16 mouse cellular contexts compared by ENCODE assay signal in genomic region chr7:63970986-63971385, GRCm38 (mm10). TPM values are rescaled to one million over a fixed set of nuclear protein-coding genes. Genes with fewer than 3 reads are reported as not detected.
DNase-seq lines count a peak whose midpoint lies in the region; ATAC-seq and TF ChIP-seq lines count a peak whose summit lies in the region.
"Had no signal": no experiment of that assay in that cellular context is flagged by ENCODE, and none has a peak within 500 bp of the region (broad histone marks: within the 10 kb centered on the region; RNA-seq: fewer than 3 reads in every experiment).

No protein-coding gene starts in this region.

- no peaks in the 10 kb centered on the region for H3K9me3 ChIP-seq in hindbrain, embryonic 10.5 days
- no peaks in the 10 kb centered on the region for H3K9me3 ChIP-seq in hindbrain, embryonic 13.5 days
- H3K9me3 ChIP-seq in CH12.LX (replicated peaks; ENCODE audit: low read length): no peaks in the 10 kb centered on the region
- H3K9me3 ChIP-seq in forebrain, embryonic 16.5 days (ENCODE audit: control insufficient read depth, low read length): no peaks in the 10 kb centered on the region
- H3K9me3 ChIP-seq: intestine, embryonic 15.5 days had no signal

- WGBS in hindbrain, embryonic 10.5 days: 63% methylated on average over 4 of the region's 4 CpGs
- WGBS in hindbrain, embryonic 13.5 days: 56% methylated on average over 4 of the region's 4 CpGs
- WGBS in forebrain, embryonic 16.5 days: 59% methylated on average over 4 of the region's 4 CpGs

- no peak for TF ChIP-seq EP300 in CH12.LX (IDR thresholded peaks at IDR 0.05; ENCODE audit: low read length)

- TF ChIP-seq POLR2A in CH12.LX (IDR thresholded peaks at IDR 0.05; ENCODE audit: low read depth, low read length): no peak

- no peaks in the 10 kb centered on the region for H3K36me3 ChIP-seq in hindbrain, embryonic 10.5 days
- H3K36me3 ChIP-seq in hindbrain, embryonic 13.5 days: no peaks in the 10 kb centered on the region
- no peaks in the 10 kb centered on the region for H3K36me3 ChIP-seq in CH12.LX (replicated peaks in 1 of 2; ENCODE audit: control insufficient read depth in 1 of 2, insufficient read depth in 1 of 2, low read length in 1 of 2)
- no peaks in the 10 kb centered on the region for H3K36me3 ChIP-seq in forebrain, embryonic 16.5 days (ENCODE audit: control insufficient read depth, insufficient read depth)
- H3K36me3 ChIP-seq: intestine, embryonic 15.5 days had no signal

- H3K27ac ChIP-seq in hindbrain, embryonic 10.5 days: peak overlapping the region; percentile 67
- no peak overlapping the region for H3K27ac ChIP-seq in hindbrain, embryonic 13.5 days
- H3K27ac ChIP-seq in CH12.LX (ENCODE audit: insufficient read depth, low read depth): no peak overlapping the region
- peak overlapping the region; percentile 41; the same call in 1 of the 2 replicates for H3K27ac ChIP-seq in forebrain, embryonic 16.5 days (ENCODE audit: low read length)
- H3K27ac ChIP-seq: intestine, embryonic 15.5 days; liver, embryonic 14.5 days had no signal

- dilution Hi-C loops in CH12.LX (cut with MboI; ENCODE audit: extremely low pct_ligation_motif_present, extremely low pct_unique_long_range_greater_than_20kb, low sequenced_read_pairs): no loop called here

- no peak overlapping the region for H3K4me3 ChIP-seq in hindbrain, embryonic 10.5 days
- no peak overlapping the region for H3K4me3 ChIP-seq in hindbrain, embryonic 13.5 days
- H3K4me3 ChIP-seq in CH12.LX (replicated peaks in 1 of 3; ENCODE audit: low read depth in 2 of 3, low read length in 2 of 3, poor library complexity in 1 of 3): no peak overlapping the region
- H3K4me3 ChIP-seq in forebrain, embryonic 16.5 days (replicated peaks; ENCODE audit: low read length): no peak overlapping the region
- H3K4me3 ChIP-seq: intestine, embryonic 15.5 days had no signal

- intact Hi-C loops in gastrocnemius, postnatal 14 days (cut with DNase I; ENCODE audit: low total_unique reads): no loop called here

- in situ Hi-C loops in CH12.LX (cut with MboI; ENCODE audit: low pct_ligation_motif_present, low pct_unique_long_range_greater_than_20kb, low sequenced_read_pairs): loop anchor here (25.0 kb wide), 1 partner anchor 209 kb away; no protein-coding TSS in a partner anchor

- peaks cover 21% of the 10 kb centered on the region for H3K4me1 ChIP-seq in hindbrain, embryonic 10.5 days (replicated peaks)
- 0 out of 2 replicates have a peak, but pooled peaks cover 6% of the 10 kb centered on the region for H3K4me1 ChIP-seq in hindbrain, embryonic 13.5 days (replicated peaks)
- H3K4me1 ChIP-seq in CH12.LX (ENCODE audit: control insufficient read depth in 1 of 2, insufficient read depth in 2 of 2): peaks cover 10 to 25% of the 10 kb centered on the region in 2 experiments
- H3K4me1 ChIP-seq in forebrain, embryonic 16.5 days (replicated peaks; ENCODE audit: control insufficient read depth, insufficient read depth, low read length): peaks cover 6% of the 10 kb centered on the region
- H3K4me1 ChIP-seq: intestine, embryonic 15.5 days had no signal

- no peak for ATAC-seq in hindbrain, embryonic 13.5 days (ENCODE audit: low FRiP score)
- peak; percentile 66 for ATAC-seq in forebrain, embryonic 16.5 days
- ATAC-seq: intestine, embryonic 15.5 days had no signal

- TF ChIP-seq RAD21 in CH12.LX (IDR thresholded peaks at IDR 0.05; ENCODE audit: low read depth, low read length): no peak; the same call in 1 of the 2 replicates

- DNase-seq in hindbrain, embryonic 10.5 days (ENCODE audit: low spot score): peak; percentile 30
- peak; percentile 60 for DNase-seq in CH12.LX (ENCODE audit: extremely low read depth)
- DNase-seq in cerebellum, adult 9-10 months: peak; percentile 88
- DNase-seq in gastrocnemius, postnatal 14 days: no peak
- no peak for DNase-seq in thymus, postnatal 0 days (ENCODE audit: low spot score)
- no peak for DNase-seq in urinary bladder, postnatal 25 days (ENCODE audit: low spot score)

- H3K27me3 ChIP-seq in hindbrain, embryonic 10.5 days (ENCODE audit: insufficient read depth, poor library complexity, severe bottlenecking): peaks cover 2% of the 10 kb centered on the region; the same call in 1 of the 2 replicates
- H3K27me3 ChIP-seq in hindbrain, embryonic 13.5 days: no peaks in the 10 kb centered on the region
- H3K27me3 ChIP-seq in CH12.LX (replicated peaks): peaks cover 4% of the 10 kb centered on the region
- H3K27me3 ChIP-seq in forebrain, embryonic 16.5 days (replicated peaks; ENCODE audit: control insufficient read depth, insufficient read depth, low read length): no peaks in the 10 kb centered on the region
- H3K27me3 ChIP-seq: intestine, embryonic 15.5 days had no signal

- H3K4me2 ChIP-seq in hindbrain, embryonic 13.5 days: no peak overlapping the region
- no peak overlapping the region for H3K4me2 ChIP-seq in CH12.LX (ENCODE audit: insufficient read depth, low read depth, poor library complexity, severe bottlenecking)
- no peak overlapping the region for H3K4me2 ChIP-seq in forebrain, embryonic 16.5 days (ENCODE audit: low read length)
- H3K4me2 ChIP-seq: intestine, embryonic 15.5 days had no signal

- no peak overlapping the region for H3K9ac ChIP-seq in hindbrain, embryonic 13.5 days
- no peak overlapping the region for H3K9ac ChIP-seq in CH12.LX (ENCODE audit: insufficient read depth, low read depth)
- no peak overlapping the region for H3K9ac ChIP-seq in forebrain, embryonic 16.5 days (replicated peaks; ENCODE audit: low read depth, low read length)
- H3K9ac ChIP-seq: intestine, embryonic 15.5 days; liver, embryonic 14.5 days had no signal

- H3K79me2 ChIP-seq in CH12.LX (replicated peaks; ENCODE audit: control insufficient read depth, extremely low read depth, insufficient read depth, poor library complexity, severe bottlenecking): no peaks in the 10 kb centered on the region

- no peak for TF ChIP-seq CTCF in CH12.LX (conservative IDR thresholded peaks at IDR 0.05 in 1 of 2, IDR thresholded peaks at IDR 0.05 in 1 of 2; ENCODE audit: low read depth in 2 of 2, low read length in 2 of 2)

TF ChIP-seq in CH12.LX, 34 proteins besides CTCF, POLR2A, EP300 and RAD21:
- TF ChIP-seq IRF4 (IDR thresholded peaks at IDR 0.05; ENCODE audit: low read depth, low read length): 0 out of 2 replicates have a peak, but pooled peaks have one; percentile 16
- TF ChIP-seq SIN3A (IDR thresholded peaks at IDR 0.05; ENCODE audit: low read length): no peak
- TF ChIP-seq GABPA (IDR thresholded peaks at IDR 0.05; ENCODE audit: insufficient replicate concordance, low read depth, low read length): no peak
- TF ChIP-seq ETS1 (conservative IDR thresholded peaks at IDR 0.05; ENCODE audit: low read depth, low read length): 0 out of 2 replicates have a peak, but pooled peaks have one; percentile 7

RNA-seq across cellular contexts. Expression of gene Klf13, which starts 32.3 kb away (rescaled TPM):
- polyA plus RNA-seq in hindbrain, embryonic 10.5 days (2016; fragmentation: Nextera tagmentation; extraction: Ambion mirVana): 31.7 and 33.4 TPM in 2 replicates
- polyA plus RNA-seq in hindbrain, embryonic 13.5 days (2015; fragmentation: Nextera tagmentation; extraction: Ambion mirVana): 25.7 and 26.9 TPM in 2 replicates
- total RNA-seq in CH12.LX (2012; rRNA removed): 5.7 and 9.7 TPM in 2 replicates
- total RNA-seq in CH12.LX (2014; rRNA removed): 1.2 and 1.7 TPM in 2 replicates
- 3.7 TPM in 2 replicates for polyA plus RNA-seq in CH12.LX (2012; ENCODE audit: insufficient read length, low read depth)
- polyA plus RNA-seq in forebrain, embryonic 16.5 days (2015; fragmentation: Nextera tagmentation; extraction: Ambion mirVana): 31.1 and 33.7 TPM in 2 replicates
- 10 to 100 TPM; 42.5 to 65.2 TPM for total RNA-seq in gastrocnemius, postnatal 14 days (2021)
- 95.1 and 134 TPM in 2 replicates for polyA plus RNA-seq in thymus, postnatal 0 days (2015; fragmentation: Nextera tagmentation; extraction: Ambion mirVana)

RNA-seq across cellular contexts. Expression of gene E030018B13Rik, which starts 54.3 kb away (rescaled TPM):
- not detected in 2 replicates for polyA plus RNA-seq in hindbrain, embryonic 10.5 days (2016; fragmentation: Nextera tagmentation; extraction: Ambion mirVana)
- 0.19 TPM in 1 of 2 replicates, not detected in the other for polyA plus RNA-seq in hindbrain, embryonic 13.5 days (2015; fragmentation: Nextera tagmentation; extraction: Ambion mirVana)
- not detected in 2 replicates for total RNA-seq in CH12.LX (2012; rRNA removed)
- not detected in 2 replicates for total RNA-seq in CH12.LX (2014; rRNA removed)
- polyA plus RNA-seq in CH12.LX (2012; ENCODE audit: insufficient read length, low read depth): not detected in 2 replicates
- polyA plus RNA-seq in forebrain, embryonic 16.5 days (2015; fragmentation: Nextera tagmentation; extraction: Ambion mirVana): 0.35 TPM in 1 of 2 replicates, not detected in the other
- total RNA-seq in gastrocnemius, postnatal 14 days (2021): not detected
- 0.21 and 0.40 TPM in 2 replicates for polyA plus RNA-seq in thymus, postnatal 0 days (2015; fragmentation: Nextera tagmentation; extraction: Ambion mirVana)
- total RNA-seq: adrenal gland, adult 18-20 months; left cerebral cortex, postnatal 10 days had no signal
- polyA plus RNA-seq: cortical plate, adult 2 months; frontal cortex, adult 2 months; intestine, embryonic 15.5 days; large intestine, adult 2 months; liver, embryonic 14.5 days; testis, adult 2 months had no signal

Comparison
In these comparisons a context has a peak if more than half of its experiments do, and no peak if none do; other contexts are left out.
1. H3K27ac ChIP-seq: peak in hindbrain, embryonic 10.5 days (single experiment) and forebrain, embryonic 16.5 days (single experiment); none in hindbrain, embryonic 13.5 days (single experiment) and CH12.LX (single experiment).
2. DNase-seq: peak in hindbrain, embryonic 10.5 days (single experiment), CH12.LX (single experiment) and cerebellum, adult 9-10 months (single experiment); none in gastrocnemius, postnatal 14 days (single experiment), thymus, postnatal 0 days (single experiment) and urinary bladder, postnatal 25 days (single experiment).